Mouse (Mus musculus): ENCODE results near the gene Ctdsp1. TPM values are rescaled to one million over a fixed set of nuclear protein-coding genes. Genes with fewer than 3 reads are reported as not detected.

The Ctdsp1 gene
- 10 to 100 TPM; 27.2 to 33.7 (median 29.5) TPM for total RNA-seq (2022)

DNA sequence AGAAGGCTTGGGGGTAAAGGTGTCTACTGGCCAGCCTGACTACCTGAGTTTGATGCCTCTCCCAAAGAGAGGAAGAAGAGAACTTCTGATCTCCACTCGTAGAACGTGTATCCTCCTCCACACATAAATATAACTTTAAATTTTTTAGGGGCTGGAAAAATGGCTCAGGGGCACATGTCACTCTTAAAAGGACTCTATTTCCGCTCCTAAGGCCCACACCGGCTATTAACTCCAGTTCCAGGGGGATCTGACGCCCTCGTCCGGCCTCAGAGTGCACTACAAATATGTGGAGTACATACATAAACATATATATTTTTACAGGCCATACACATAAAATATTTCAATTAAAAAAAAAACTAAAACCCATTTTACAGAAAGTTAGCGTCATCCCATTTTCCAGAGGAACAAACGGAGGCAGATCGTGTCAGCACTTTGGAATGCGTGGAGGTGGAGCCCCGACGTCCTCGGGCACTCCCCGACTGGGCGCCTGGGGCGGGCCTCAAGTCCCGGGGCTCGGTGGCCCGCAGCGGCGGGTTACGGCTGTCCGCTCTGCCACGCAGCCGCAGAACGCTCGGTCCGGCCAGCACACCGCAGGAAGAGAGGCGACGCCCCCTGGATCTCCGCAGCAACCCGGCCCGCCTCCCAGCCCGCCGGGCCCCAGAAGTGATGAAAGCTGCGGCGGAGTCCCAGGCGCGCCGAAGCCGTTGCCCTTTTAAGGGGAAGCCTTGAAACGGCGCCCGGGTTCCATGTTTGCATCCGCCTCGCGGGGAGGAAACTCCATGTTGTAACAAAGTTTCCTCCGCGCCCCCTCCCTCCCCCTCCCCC is at the start of gene Ctdsp1:
Gene Ctdsp1, plus strand, starts transcription at position 586 of the 825 bp plus-strand sequence.
- peak; percentile 95 for DNase-seq (ENCODE audit: low spot score in 2 of 2)

GRCm38 (mm10) chr1:74341898-74342297 is 49.4 kb upstream of the Ctdsp1 start:
- no peak for DNase-seq (ENCODE audit: low spot score in 2 of 2)

GRCm38 (mm10) chr1:74342308-74342707 is 49.0 kb upstream of the Ctdsp1 start:
- no peak for DNase-seq (ENCODE audit: low spot score in 2 of 2)

GRCm38 (mm10) chr1:74343161-74343560 is 48.1 kb upstream of the Ctdsp1 start:
- no peak for DNase-seq (ENCODE audit: low spot score in 2 of 2)

DNA sequence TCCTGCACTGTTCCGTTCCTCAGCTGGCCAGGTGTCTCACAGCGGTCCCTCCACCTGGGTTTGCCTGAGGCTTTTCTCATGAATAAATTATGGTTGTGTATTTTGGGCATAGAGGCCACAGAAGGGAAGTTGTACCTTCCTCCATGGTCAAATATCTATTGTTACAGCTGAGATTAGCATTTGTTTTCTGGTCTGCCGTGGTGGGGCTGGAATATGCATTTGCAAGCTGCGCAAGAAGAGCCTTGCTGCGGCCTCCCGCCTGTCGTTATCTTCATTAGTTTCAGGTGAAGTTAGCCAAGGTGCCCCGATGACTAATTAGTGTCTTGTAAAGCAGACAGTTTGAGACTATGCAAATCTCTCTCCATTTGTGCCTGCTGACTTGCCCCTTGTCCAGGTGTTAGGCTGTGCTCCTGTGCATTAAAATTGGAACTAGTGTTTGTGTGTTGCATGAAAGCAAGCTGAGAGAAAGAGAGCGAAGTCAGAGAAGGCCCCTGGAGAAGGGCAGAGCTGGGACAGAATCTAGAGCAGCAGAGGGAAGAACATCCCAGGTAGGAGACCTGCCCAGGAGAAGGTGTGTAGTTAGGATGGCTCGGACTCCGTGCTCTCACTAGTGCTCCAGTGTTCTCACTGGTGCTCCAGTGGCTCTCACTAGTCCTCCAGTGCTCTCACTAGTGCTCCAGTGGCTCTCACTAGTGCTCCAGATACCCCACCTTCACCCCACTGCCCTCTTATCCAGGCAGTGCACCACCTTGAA is 47.0 kb upstream of the Ctdsp1 start:
- DNase-seq (ENCODE audit: low spot score in 2 of 2): no peak

GRCm38 (mm10) chr1:74351185-74351769 is 40.0 kb upstream of the Ctdsp1 start:
- no peak for DNase-seq (ENCODE audit: low spot score in 2 of 2)

- no peak for DNase-seq (ENCODE audit: low spot score in 2 of 2)
Measured at GRCm38 (mm10) chr1:74352532-74353096, 38.7 kb upstream of the Ctdsp1 start.

DNA sequence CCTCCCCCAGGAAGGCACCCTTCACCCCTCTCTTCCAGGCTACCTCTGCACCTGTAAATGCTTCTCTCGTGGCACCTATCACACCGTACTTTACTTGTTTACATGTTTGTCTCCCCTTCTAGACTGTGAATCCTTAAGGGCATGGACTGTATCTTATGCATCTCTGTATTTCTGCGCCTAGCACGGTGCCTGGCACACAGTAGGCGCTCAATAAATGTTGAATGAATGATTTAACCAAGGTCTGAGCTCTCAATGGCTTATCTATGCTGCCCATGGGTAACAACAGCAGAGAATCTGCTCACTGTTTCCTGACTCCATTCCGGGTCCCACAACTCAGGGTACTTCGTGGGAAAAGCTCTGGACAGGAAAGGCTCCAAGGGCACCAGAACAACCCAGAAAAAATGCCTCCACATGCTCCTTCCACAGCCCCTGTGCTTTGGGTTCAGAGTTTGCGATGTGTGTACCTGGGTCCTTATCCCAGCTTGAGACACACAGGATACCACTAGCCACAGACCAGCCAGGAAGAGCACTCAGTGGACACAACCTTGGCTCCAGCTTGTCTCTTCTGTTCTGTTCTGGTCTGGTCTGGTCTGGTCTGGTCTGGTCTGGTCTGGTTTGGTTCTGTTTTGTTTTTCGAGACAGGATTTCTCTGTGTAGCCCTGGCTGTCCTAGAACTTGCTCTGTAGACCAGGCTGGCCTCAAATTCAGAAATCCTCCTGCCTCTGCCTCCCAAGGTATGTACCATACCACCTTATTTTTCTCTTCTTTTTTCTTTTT is 37.7 kb upstream of the Ctdsp1 start:
- DNase-seq (ENCODE audit: low spot score in 2 of 2): no peak

DNA sequence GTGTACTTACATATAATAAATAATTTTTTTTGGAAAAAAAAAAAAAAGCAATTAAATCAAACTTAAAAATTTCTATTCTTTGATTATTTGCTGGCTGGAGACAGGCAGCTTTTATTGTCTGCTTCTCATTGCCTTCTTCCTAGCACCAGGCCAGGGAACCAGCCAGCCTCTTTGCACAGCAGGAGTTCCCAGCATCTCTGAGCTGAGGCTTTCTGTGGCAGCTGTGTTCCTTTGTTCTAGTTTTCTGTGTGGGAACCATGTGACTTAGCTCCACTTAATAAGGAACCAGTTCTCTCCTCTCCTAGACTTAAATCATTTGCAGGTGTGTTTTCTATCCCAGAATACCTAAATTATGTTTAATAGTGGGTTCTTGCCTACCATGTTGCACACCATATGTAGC is 33.8 kb upstream of the Ctdsp1 start:
- DNase-seq (ENCODE audit: low spot score in 2 of 2): no peak

- no peak for DNase-seq (ENCODE audit: low spot score in 2 of 2)
Measured at GRCm38 (mm10) chr1:74359952-74360517, 31.3 kb upstream of the Ctdsp1 start.

DNA sequence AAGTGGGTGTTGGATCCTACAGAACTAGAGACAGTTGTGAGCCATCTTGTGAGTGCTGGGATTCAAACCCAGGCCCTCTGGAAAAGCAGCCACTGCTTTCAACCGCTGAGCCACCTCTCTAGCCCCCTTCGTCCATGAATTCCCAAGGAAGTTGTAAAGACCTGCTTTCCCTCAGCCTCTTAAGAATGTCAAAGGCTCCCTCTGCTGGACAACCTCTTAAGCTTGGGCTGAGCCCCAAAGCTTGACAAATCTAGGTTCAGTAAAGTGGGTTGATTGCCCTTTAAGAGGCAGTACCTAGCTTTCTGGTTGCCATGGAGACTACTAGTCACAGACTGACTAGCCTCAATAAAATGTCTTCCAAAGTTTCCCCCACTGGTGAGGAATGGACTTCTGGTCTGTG is 29.5 kb upstream of the Ctdsp1 start, which contains the start of gene Catip:
Gene Catip, plus strand, starts transcription at position 297 of the 400 bp plus-strand sequence.
- DNase-seq (ENCODE audit: low spot score in 2 of 2): peak; percentile 40 to 72

- no peak for DNase-seq (ENCODE audit: low spot score in 2 of 2)
Measured at GRCm38 (mm10) chr1:74362325-74363229, 28.7 kb upstream of the Ctdsp1 start.

GRCm38 (mm10) chr1:74363437-74363836 is 27.9 kb upstream of the Ctdsp1 start:
- no peak for DNase-seq (ENCODE audit: low spot score in 2 of 2)

- no peak for DNase-seq (ENCODE audit: low spot score in 2 of 2)
Measured at GRCm38 (mm10) chr1:74364270-74364669, 27.0 kb upstream of the Ctdsp1 start.

- DNase-seq (ENCODE audit: low spot score in 2 of 2): peak in 1 of 2 experiments; percentile 20
Measured at GRCm38 (mm10) chr1:74367886-74368645, 23.2 kb upstream of the Ctdsp1 start.

DNA sequence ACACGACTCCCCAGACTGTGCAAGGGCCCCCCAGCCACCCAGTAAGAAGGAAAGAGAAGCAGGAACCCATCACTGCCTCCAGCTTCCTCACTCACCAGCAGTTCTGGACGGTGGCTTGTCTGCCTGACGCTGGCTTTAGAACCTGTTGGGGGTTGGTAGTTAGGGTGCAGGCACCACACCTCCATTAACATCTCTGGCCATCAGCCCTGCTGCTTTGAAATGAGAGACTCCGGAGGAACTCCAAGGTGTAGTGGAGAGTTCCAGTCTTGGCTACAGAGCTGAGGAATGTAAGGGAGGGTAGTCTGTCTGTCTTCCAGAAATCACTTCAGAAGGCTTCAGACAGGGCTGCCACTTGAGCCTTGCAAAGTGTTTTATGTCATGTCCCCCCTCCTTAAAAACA is 21.3 kb upstream of the Ctdsp1 start:
- DNase-seq (ENCODE audit: low spot score in 2 of 2): no peak

- DNase-seq (ENCODE audit: low spot score in 2 of 2): no peak
Measured at GRCm38 (mm10) chr1:74373372-74373771, 17.9 kb upstream of the Ctdsp1 start.

DNA sequence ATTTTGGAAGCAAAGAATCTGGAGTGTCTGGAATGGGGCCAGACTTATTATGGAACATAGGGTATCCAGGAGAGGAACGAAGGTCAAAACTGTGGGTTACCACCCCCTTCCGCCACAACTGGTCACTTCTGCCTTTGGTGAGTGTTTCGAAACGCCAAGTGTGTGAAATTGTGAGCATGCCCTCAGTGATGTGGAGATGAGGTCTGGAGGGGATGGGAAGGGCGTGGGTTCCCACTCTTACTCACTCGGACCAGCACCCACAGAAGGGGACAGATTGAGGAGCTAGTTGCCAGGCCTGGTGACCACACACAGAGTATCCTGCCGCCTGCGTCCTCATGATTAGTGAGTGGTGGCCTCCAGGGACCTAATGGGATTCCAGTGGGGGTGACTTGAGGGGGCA is 16.3 kb upstream of the Ctdsp1 start, which contains the start of gene Slc11a1:
Gene Slc11a1, plus strand, starts transcription at position 216 of the 400 bp plus-strand sequence.
- no peak for DNase-seq (ENCODE audit: low spot score in 2 of 2)

GRCm38 (mm10) chr1:74375561-74375960 is 15.7 kb upstream of the Ctdsp1 start:
- DNase-seq (ENCODE audit: low spot score in 2 of 2): no peak

Data from left cerebral cortex, adult 8-10 months (tissue).